8 mouse cellular contexts compared by ENCODE assay signal in the genomic region with DNA sequence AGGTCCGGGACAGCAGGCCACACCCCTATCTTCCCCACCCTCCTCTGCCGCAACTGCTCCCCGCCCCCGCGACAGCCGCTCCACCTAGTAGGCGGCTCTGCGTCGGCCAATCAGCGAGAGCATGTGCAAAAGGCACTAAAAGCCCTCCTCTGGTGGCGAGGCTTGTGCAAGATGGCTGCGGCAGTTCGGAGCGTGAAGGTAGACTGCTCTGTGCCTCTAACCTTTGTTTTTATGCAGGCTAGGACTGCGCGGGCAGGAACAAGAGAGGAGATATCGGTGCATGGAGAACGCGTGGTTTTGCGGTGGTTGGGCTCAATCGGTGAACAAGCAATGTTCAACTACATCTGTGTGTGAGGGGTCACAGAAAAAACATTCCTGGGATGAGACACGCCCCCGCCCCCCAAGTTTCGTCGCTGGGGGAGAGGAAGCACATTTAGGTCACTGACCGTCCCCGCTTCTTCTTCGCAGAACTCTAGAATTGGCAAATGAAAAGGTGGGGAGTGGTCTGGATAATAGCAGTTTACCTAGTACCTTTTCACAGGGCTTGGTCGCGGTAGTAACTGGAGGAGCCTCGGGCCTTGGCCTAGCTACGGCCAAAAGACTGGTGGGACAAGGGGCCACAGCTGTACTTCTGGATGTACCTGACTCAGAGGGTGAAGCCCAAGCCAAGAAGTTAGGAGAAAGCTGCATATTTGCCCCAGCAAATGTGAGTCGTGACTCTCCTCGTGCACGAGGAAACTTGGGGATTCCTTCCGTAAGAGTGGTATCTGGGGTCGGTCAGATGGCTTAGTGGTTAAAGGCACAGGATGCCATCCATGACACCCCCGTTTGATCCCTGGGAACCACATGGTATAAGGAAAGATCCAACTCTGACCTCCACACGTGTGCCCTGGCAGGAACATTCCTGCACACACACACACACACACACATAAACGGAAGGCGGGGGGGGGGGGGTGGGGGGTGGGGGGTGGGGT. TPM values are rescaled to one million over a fixed set of nuclear protein-coding genes. Genes with fewer than 3 reads are reported as not detected.
DNase-seq lines count a peak whose midpoint lies in the region; ATAC-seq lines count a peak whose summit lies in the region.

A gene (plus strand): TSS at position 109 of the 974 bp plus-strand sequence.

- peaks cover 98% of the 10 kb centered on the region for H3K27me3 ChIP-seq in hindbrain, embryonic 10.5 days (ENCODE audit: insufficient read depth, poor library complexity, severe bottlenecking)

- WGBS in hindbrain, embryonic 10.5 days = 19% methylated on average over 39 of the region's 41 CpGs

- ATAC-seq in frontal cortex, adult (ENCODE audit: low TSS enrichment) = peak; percentile 100

- no peaks in the 10 kb centered on the region for H3K4me1 ChIP-seq in hindbrain, embryonic 10.5 days (replicated peaks)

- no peaks in the 10 kb centered on the region for H3K9me3 ChIP-seq in hindbrain, embryonic 10.5 days

- H3K36me3 ChIP-seq in hindbrain, embryonic 10.5 days = peaks cover 33% of the 10 kb centered on the region

- H3K27ac ChIP-seq in hindbrain, embryonic 10.5 days = peak within 1 kb of the TSS; percentile 84

- peak within 1 kb of the TSS; percentile 58 for H3K4me3 ChIP-seq in hindbrain, embryonic 10.5 days

- DNase-seq in MEL-GATA-1-ER (ENCODE audit: extremely low read depth, low read depth) = peak; percentile 84
- DNase-seq in cerebellum, adult 8-10 months = peak; percentile 71
- DNase-seq in hindbrain, embryonic 10.5 days (ENCODE audit: low spot score) = peak; percentile 80
- peak; percentile 62 to 79 for DNase-seq in layer of hippocampus, postnatal 10 days (ENCODE audit: low spot score in 2 of 2)
- peak; percentile 92 for DNase-seq in lung, postnatal 10 days
- peak; percentile 84 for DNase-seq in ovary, postnatal 36 days (ENCODE audit: low spot score)
- peak; percentile 80 for DNase-seq in thymus, postnatal 25 days

RNA-seq across cellular contexts. Expression of the gene that starts here (rescaled TPM):
- 181 and 195 TPM in 2 replicates for polyA plus RNA-seq in hindbrain, embryonic 10.5 days (2016; fragmentation: Nextera tagmentation; extraction: Ambion mirVana)
- 10 to 100 TPM; 42.3 to 51.7 TPM for total RNA-seq in layer of hippocampus, postnatal 10 days (2021)

Comparison
In these comparisons a context has a peak if more than half of its experiments do, and no peak if none do; other contexts are left out.
1. Peak in every context shown above with its lines: DNase-seq, ATAC-seq, H3K4me3 ChIP-seq and H3K27ac ChIP-seq.